19 mouse cellular contexts compared by ENCODE assay signal in genomic region chr7:83723221-83723620, GRCm38 (mm10). TPM values are rescaled to one million over a fixed set of nuclear protein-coding genes. Genes with fewer than 3 reads are reported as not detected.
DNase-seq lines count a peak whose midpoint lies in the region; TF ChIP-seq lines count a peak whose summit lies in the region.
"Had no signal": no experiment of that assay in that cellular context is flagged by ENCODE, and none has a peak within 500 bp of the region (broad histone marks: within the 10 kb centered on the region; RNA-seq: fewer than 3 reads in every experiment).

No protein-coding gene starts in this region.

- H3K36me3 ChIP-seq in macrophage (ENCODE audit: inconsistent target): no peaks in the 10 kb centered on the region
- H3K36me3 ChIP-seq: embryonic facial prominence, embryonic 12.5 days; heart, embryonic 13.5 days; hindbrain, embryonic 15.5 days had no signal

- intact Hi-C loops in gastrocnemius, adult 2 months (cut with DNase I): no loop called here
- intact Hi-C loops in heart, postnatal 10 days (cut with DNase I): no loop called here
- intact Hi-C loops in heart, postnatal 14 days (cut with DNase I): no loop called here

- no peaks in the 10 kb centered on the region for H3K79me2 ChIP-seq in macrophage (ENCODE audit: inconsistent target)

- TF ChIP-seq CTCF in gastrocnemius, adult 2 months (IDR thresholded peaks at IDR 0.05): no peak

- H3K27ac ChIP-seq in gastrocnemius, adult 2 months: 0 out of 2 replicates have a peak overlapping the region, but pooled peaks have one; percentile 6
- peak overlapping the region; percentile 36; the same call in 1 of the 2 replicates for H3K27ac ChIP-seq in macrophage
- H3K27ac ChIP-seq: embryonic facial prominence, embryonic 12.5 days; forebrain, embryonic 13.5 days; heart, adult 2 months; heart, embryonic 13.5 days; hindbrain, embryonic 15.5 days; kidney, postnatal 0 days had no signal

- no peak overlapping the region for H3K4me3 ChIP-seq in gastrocnemius, adult 2 months
- H3K4me3 ChIP-seq in macrophage (ENCODE audit: inconsistent target): no peak overlapping the region
- H3K4me3 ChIP-seq: embryonic facial prominence, embryonic 12.5 days; forebrain, embryonic 13.5 days; heart, adult 2 months; heart, embryonic 13.5 days; hindbrain, embryonic 15.5 days had no signal

- WGBS in macrophage (ENCODE audit: missing documents): 92% methylated on average over 8 of the region's 8 CpGs

- peak; percentile 34 for DNase-seq in cerebellum, adult 8-10 months
- DNase-seq in cerebellum, adult 11 months: no peak
- no peak for DNase-seq in gastrocnemius, adult 2 months
- no peak for DNase-seq in gastrocnemius, adult 8-10 months (ENCODE audit: low spot score in 2 of 2)
- DNase-seq in heart, postnatal 10 days: peak; percentile 36 to 48
- no peak for DNase-seq in heart, postnatal 14 days
- DNase-seq: adrenal gland, adult 2 months; adrenal gland, postnatal 25 days; forebrain, postnatal 0 days; gastrocnemius, postnatal 36 days; kidney, adult 11 months; kidney, adult 9 months had no signal

RNA-seq across cellular contexts. Expression of gene Il16, which starts 22.3 kb away (rescaled TPM):
- 1 to 10 TPM; 1.4 to 1.8 TPM for total RNA-seq in gastrocnemius, adult 2 months (2021)
- total RNA-seq in gastrocnemius, adult 8-10 months (2022): 1 to 10 TPM in 3 of 4 experiments, under 1 TPM in 1; 0.75 to 1.9 (median 1.5) TPM
- 10 to 100 TPM in 1 of 2 experiments, 1 to 10 TPM in 1; 8.1 to 11.1 TPM for total RNA-seq in heart, postnatal 10 days (2021)
- 10 to 100 TPM in 1 of 2 experiments, 1 to 10 TPM in 1; 8.0 to 10.6 TPM for total RNA-seq in heart, postnatal 14 days (2021)
- total RNA-seq in macrophage (2018; cell fraction: chromatin; rRNA removed): 10 to 100 TPM in 8 of 26 experiments, 1 to 10 TPM in 14, under 1 TPM in 4; 0.75 to 28.2 (median 3.7) TPM
- total RNA-seq in macrophage (2018; cell fraction: cytosol; rRNA removed): 10 to 100 TPM in 11 of 26 experiments, 1 to 10 TPM in 15; 2.0 to 24.5 (median 8.1) TPM
- 10 to 100 TPM in 9 of 26 experiments, 1 to 10 TPM in 17; 1.5 to 37.2 (median 5.4) TPM for total RNA-seq in macrophage (2018; cell fraction: nucleus; rRNA removed)
- 5.7 to 25.3 TPM (median 16.3 TPM) in 3 replicates for polyA plus RNA-seq in macrophage (2018)

Comparison
In these comparisons a context has a peak if more than half of its experiments do, and no peak if none do; other contexts are left out.
1. DNase-seq: peak in cerebellum, adult 8-10 months (single experiment) and heart, postnatal 10 days (2 of 2); none in cerebellum, adult 11 months (single experiment), gastrocnemius, adult 2 months (single experiment), gastrocnemius, adult 8-10 months (0 of 2) and heart, postnatal 14 days (0 of 2).